Mouse (Mus musculus) urinary bladder, postnatal 36 days (tissue): ENCODE measurements around the gene Plekhj1.
A peak's percentile ranks its signal among the peaks of the same experiment; 100 is the strongest.
"Not testable (repeated sequence)": the region's sequence is repeated elsewhere in the genome, so short reads cannot be mapped to it uniquely, and the experiment has no call there.

Experiments
- DNase-seq, 2 experiments: peaks; one replicate each; pipeline ENCODE4 v3.0.0; 2022; ENCODE audit warnings: low spot score in 2 of 2, mixed read lengths in 1 of 2

The Plekhj1 gene

GRCm38 (mm10) chr10:80826151-80827062, 28.0 kb upstream of the Plekhj1 start, which contains the start of gene Oaz1:
TSS of gene Oaz1 (plus strand) at chr10:80826656.
- peak; percentile 98 to 99 for DNase-seq

GRCm38 (mm10) chr10:80824827-80825226, 26.4 kb upstream of the Plekhj1 start:
- DNase-seq: no peak

GRCm38 (mm10) chr10:80823847-80824643, 25.6 kb upstream of the Plekhj1 start:
- no peak for DNase-seq

- DNase-seq: no peak
Observed at GRCm38 (mm10) chr10:80823316-80823715, 24.9 kb upstream of the Plekhj1 start.

GRCm38 (mm10) chr10:80822528-80822927, 24.1 kb upstream of the Plekhj1 start:
- DNase-seq: no peak

GRCm38 (mm10) chr10:80821991-80822390, 23.6 kb upstream of the Plekhj1 start:
- no peak for DNase-seq

GRCm38 (mm10) chr10:80819406-80819805, 21.0 kb upstream of the Plekhj1 start:
- DNase-seq: no peak

- DNase-seq: no peak
Observed at GRCm38 (mm10) chr10:80818599-80819281, 20.3 kb upstream of the Plekhj1 start.

- not testable (repeated sequence) for DNase-seq
Observed at GRCm38 (mm10) chr10:80817955-80818354, 19.5 kb upstream of the Plekhj1 start.

GRCm38 (mm10) chr10:80817164-80817563, 18.7 kb upstream of the Plekhj1 start:
- DNase-seq: no peak

- not testable (repeated sequence) for DNase-seq
Observed at GRCm38 (mm10) chr10:80816303-80816702, 17.9 kb upstream of the Plekhj1 start.

GRCm38 (mm10) chr10:80814800-80815199, 16.4 kb upstream of the Plekhj1 start:
- no peak for DNase-seq

- DNase-seq: no peak
Observed at GRCm38 (mm10) chr10:80813366-80813765, 14.9 kb upstream of the Plekhj1 start, which contains the start of gene Jsrp1. TSS of gene Jsrp1 (minus strand) at chr10:80813498.

- no peak for DNase-seq
Observed at GRCm38 (mm10) chr10:80812391-80813041, 14.1 kb upstream of the Plekhj1 start.

- DNase-seq: no peak
Observed at GRCm38 (mm10) chr10:80810084-80810483, 11.7 kb upstream of the Plekhj1 start.

- DNase-seq: no peak
Observed at GRCm38 (mm10) chr10:80808985-80809632, 10.7 kb upstream of the Plekhj1 start.

- DNase-seq: no peak
Observed at GRCm38 (mm10) chr10:80808099-80808984, 9.9 kb upstream of the Plekhj1 start.

- DNase-seq: peak in 1 of 2 experiments; percentile 71
Observed at GRCm38 (mm10) chr10:80807057-80807627, 8.7 kb upstream of the Plekhj1 start.

GRCm38 (mm10) chr10:80806341-80807056, 8.1 kb upstream of the Plekhj1 start:
- no peak for DNase-seq
